Mouse (Mus musculus) embryonic facial prominence, embryonic 12.5 days (tissue): ENCODE measurements around the gene Tmem56. TPM values are rescaled to one million over a fixed set of nuclear protein-coding genes. Genes with fewer than 3 reads are reported as not detected.

Experiments used
- ATAC-seq: fragments of 200-750 bp; cut with Nextera tagmentation; 2 replicates; pipeline ENCODE4 v1.8.0; 2017; ENCODE audit not compliant: insufficient number of reproducible peaks, insufficient read depth, low FRiP score, low TSS enrichment
- H3K27ac ChIP-seq: fragments of 300-500 bp; sonication (generic); 2 replicates; pipeline ENCODE4 v1.5.1; 2016; ENCODE audit warnings: mild to moderate bottlenecking
- H3K27me3 ChIP-seq: fragments of 300-500 bp; sonication (generic); 2 replicates; pipeline ENCODE4 v1.6.1; 2016; ENCODE audit warnings: mild to moderate bottlenecking, moderate library complexity
- H3K36me3 ChIP-seq: fragments of 300-500 bp; sonication (generic); 2 replicates; pipeline ENCODE4 v1.6.1; 2016; ENCODE audit warnings: mild to moderate bottlenecking
- H3K4me1 ChIP-seq: fragments of 300-500 bp; sonication (generic); 2 replicates; pipeline ENCODE4 v1.6.1; 2016
- H3K4me2 ChIP-seq: fragments of 300-500 bp; sonication (generic); replicated peaks from 2 replicates; pipeline ENCODE4 v1.6.1; 2016; ENCODE audit warnings: mild to moderate bottlenecking, moderate library complexity
- H3K4me3 ChIP-seq: fragments of 300-500 bp; sonication (generic); 2 replicates; pipeline ENCODE4 v1.5.1; 2016; ENCODE audit warnings: mild to moderate bottlenecking
- H3K9ac ChIP-seq: fragments of 300-500 bp; sonication (generic); 2 replicates; pipeline ENCODE4 v1.6.1; 2016; ENCODE audit warnings: mild to moderate bottlenecking, moderate library complexity
- H3K9me3 ChIP-seq: fragments of 300-500 bp; sonication (generic); 2 replicates; pipeline ENCODE4 v1.6.1; 2016; ENCODE audit warnings: mild to moderate bottlenecking, moderate library complexity
- WGBS: fragments of 180-500 bp; shearing (Covaris S2); methylation state at CpG from one replicate; pipeline ENCODE4 v1.1.7; 2016; 5-methylcytosine and 5-hydroxymethylcytosine counted together
- polyA plus RNA-seq: library from polyadenylated mRNA; unstranded; fragments of >200 nt; fragmentation: Nextera tagmentation; extraction: Ambion mirVana; gene quantifications from 2 replicates; pipeline ENCODE4 v1.2.1, GENCODE M21; 2016

The Tmem56 gene
- 0.90 and 1.0 TPM in 2 replicates for polyA plus RNA-seq

DNA sequence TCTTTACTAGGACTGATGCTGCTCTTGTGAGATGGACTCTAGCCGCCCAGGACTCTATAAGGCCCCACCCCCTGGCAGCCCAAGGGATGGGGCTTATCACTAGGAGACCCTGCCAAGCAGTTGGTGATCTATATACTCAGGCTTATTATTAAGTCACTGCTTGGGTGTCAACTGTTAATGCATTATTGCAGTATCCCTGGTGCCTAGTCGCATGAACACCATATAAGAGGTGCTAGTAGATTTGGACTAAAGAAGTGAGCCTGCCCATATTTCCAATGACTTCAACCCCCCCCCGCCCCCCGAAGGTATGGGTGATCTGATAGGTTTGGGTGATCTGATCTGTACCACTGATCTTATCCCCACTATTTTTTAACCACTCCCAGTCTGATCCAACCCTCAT, at the start of gene Tmem56:
Tmem56 (minus strand) TSS at position 101 of the 400 bp plus-strand sequence.
- H3K4me2 ChIP-seq = no peak within 1 kb of the TSS
- no peaks in the 10 kb centered on the region for H3K27me3 ChIP-seq
- H3K9ac ChIP-seq = no peak within 1 kb of the TSS
- no peak within 1 kb of the TSS for H3K4me3 ChIP-seq
- 84% methylated on average over 4 of the region's 4 CpGs for WGBS
- H3K36me3 ChIP-seq = no peaks in the 10 kb centered on the region
- H3K27ac ChIP-seq = no peak within 1 kb of the TSS
- no peaks in the 10 kb centered on the region for H3K4me1 ChIP-seq
- no peak for ATAC-seq
- H3K9me3 ChIP-seq = no peaks in the 10 kb centered on the region

DNA sequence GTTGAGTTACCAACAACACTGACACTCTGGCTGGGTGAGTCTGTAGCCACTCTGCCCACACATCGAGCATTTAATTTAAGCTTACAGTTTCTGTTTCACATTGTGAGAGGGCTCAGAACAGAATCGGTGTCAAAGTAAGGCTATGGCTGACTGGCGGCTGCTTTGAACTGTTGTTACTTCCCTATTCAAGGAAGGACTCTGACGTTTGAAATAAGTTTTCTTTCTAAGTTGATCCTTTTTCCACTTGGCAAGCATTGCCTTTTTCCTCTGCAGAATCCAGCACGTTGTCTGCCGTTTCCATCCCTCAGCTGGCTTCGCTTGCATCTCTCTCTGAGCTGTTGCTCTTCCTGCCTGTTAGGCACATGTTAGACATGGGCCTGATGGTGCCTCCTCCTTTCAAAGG, 47.3 kb upstream of the Tmem56 start:
- no peak for ATAC-seq

DNA sequence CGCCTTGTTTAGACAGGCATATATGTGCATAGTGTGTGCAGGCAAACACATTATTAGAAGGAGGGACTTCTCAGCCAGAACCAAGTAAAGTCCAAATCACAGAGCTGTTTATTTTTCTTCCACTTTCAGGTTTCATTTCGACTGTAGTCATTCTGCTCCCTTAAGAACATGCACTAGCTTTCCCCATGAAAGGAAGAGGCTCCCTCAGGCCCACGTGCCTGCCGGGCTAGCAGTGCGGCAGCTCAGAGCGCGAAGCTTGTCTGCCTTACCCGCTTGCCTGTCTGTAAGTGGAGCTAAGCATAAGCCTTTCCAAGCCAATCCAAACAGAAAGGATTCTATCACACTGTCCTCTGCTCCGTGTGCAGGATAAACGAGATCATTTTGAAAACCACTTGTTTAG, 46.7 kb upstream of the Tmem56 start:
- Histone ChIP-seq H3K27me3 (no peaks in the 10 kb centered on the region), H3K36me3 (0 out of 2 replicates have a peak, but pooled peaks cover 6% of the 10 kb centered on the region), H3K9me3 (no peaks in the 10 kb centered on the region), H3K4me3 (no peak overlapping the region), H3K4me2 (no peak overlapping the region), H3K27ac (peak overlapping the region; percentile 30; the same call in 1 of the 2 replicates), H3K4me1 (peaks cover 4% of the 10 kb centered on the region; the same call in 1 of the 2 replicates), H3K9ac (no peak overlapping the region)
- 65% methylated on average over 10 of the region's 10 CpGs for WGBS
- no peak for ATAC-seq

More for the DNA sequence above, 47.3 kb upstream of the Tmem56 start:
- Histone ChIP-seq H3K27ac (no peak overlapping the region), H3K4me1 (peaks cover 4% of the 10 kb centered on the region; the same call in 1 of the 2 replicates), H3K27me3 (no peaks in the 10 kb centered on the region), H3K9ac (no peak overlapping the region), H3K4me3 (no peak overlapping the region), H3K36me3 (0 out of 2 replicates have a peak, but pooled peaks cover 6% of the 10 kb centered on the region), H3K4me2 (no peak overlapping the region), H3K9me3 (no peaks in the 10 kb centered on the region)
- WGBS = 74% methylated on average over 7 of the region's 7 CpGs

DNA sequence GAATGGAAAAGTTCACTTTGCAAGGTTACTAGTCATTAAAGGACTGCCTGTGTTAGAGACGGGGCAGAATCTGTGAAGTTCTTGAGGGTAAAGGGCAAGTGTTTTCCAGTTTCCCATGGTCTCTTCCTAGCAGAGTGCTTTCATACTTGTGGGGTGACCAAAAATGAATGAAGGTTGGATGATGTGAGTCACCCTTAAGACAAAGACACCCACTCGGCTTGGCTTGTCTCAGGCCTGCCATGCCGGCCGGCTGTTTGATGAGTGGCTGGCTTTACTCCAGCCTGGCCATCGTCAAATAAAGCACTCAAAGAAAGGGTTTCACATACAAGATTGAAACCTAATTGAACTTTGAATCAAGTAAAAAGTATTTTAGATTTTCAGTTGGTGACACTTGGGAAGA, 44.5 kb upstream of the Tmem56 start:
- no peaks in the 10 kb centered on the region for H3K9me3 ChIP-seq
- H3K27ac ChIP-seq = no peak overlapping the region
- no peak overlapping the region for H3K4me3 ChIP-seq
- no peaks in the 10 kb centered on the region for H3K27me3 ChIP-seq
- no peak overlapping the region for H3K4me2 ChIP-seq
- no peak overlapping the region for H3K9ac ChIP-seq
- ATAC-seq = no peak
- peaks cover 4% of the 10 kb centered on the region; the same call in 1 of the 2 replicates for H3K4me1 ChIP-seq
- H3K36me3 ChIP-seq = no peaks in the 10 kb centered on the region; the same call in 1 of the 2 replicates
- 82% methylated on average over 5 of the region's 5 CpGs for WGBS

DNA sequence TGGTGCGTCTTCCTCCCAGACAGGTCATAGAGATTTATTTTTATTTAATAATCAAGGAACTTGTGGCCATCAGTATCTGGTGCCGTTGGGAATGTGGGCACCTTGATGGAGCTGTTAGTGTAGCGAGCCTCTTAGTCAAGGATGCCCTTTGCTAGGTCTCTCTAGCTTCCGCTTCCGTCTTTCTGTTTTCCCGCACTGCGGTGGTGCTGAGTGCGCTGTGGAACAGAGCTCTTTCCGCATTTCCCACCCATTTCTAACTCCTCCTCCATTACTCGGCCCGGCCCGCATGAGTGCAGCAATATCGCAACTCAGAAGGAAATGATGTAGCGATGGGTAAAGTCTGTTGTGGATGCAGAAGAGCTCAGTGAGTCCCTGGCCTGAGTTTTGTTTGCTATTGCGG, 40.5 kb upstream of the Tmem56 start:
- H3K4me1 ChIP-seq = no peaks in the 10 kb centered on the region
- H3K4me3 ChIP-seq = no peak overlapping the region
- WGBS = 97% methylated on average over 15 of the region's 15 CpGs

DNA sequence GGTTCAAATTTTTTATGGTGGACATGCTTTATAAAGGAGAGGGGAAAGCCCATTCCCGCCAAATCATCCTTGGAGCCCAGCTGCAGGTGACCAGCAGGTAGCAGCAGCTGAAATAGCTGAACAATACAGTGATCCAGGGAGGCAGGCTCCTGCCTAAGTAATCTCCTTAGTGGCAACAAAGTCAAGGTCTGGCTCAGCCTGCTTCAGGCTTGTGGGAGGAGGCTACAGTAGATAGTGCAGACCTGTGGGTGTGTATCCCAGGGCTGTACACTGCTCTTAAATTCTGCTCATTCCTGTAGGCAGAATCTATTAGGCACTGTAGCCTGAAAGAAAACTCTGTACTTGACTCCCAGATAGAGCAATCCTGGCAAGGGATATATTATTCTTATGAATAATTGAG, 38.0 kb upstream of the Tmem56 start:
- ATAC-seq = no peak
- Histone ChIP-seq H3K36me3 (peaks cover 3% of the 10 kb centered on the region), H3K4me3 (no peak overlapping the region), H3K9ac (no peak overlapping the region), H3K4me1 (no peaks in the 10 kb centered on the region), H3K27ac (no peak overlapping the region), H3K27me3 (no peaks in the 10 kb centered on the region), H3K4me2 (no peak overlapping the region), H3K9me3 (no peaks in the 10 kb centered on the region)
- WGBS = 89% methylated on average over 1 of the region's 1 CpGs

More for the DNA sequence above, 40.5 kb upstream of the Tmem56 start:
- ATAC-seq = no peak
- Histone ChIP-seq H3K9ac (no peak overlapping the region), H3K36me3 (no peaks in the 10 kb centered on the region; the same call in 1 of the 2 replicates), H3K27me3 (no peaks in the 10 kb centered on the region), H3K4me2 (no peak overlapping the region), H3K27ac (no peak overlapping the region), H3K9me3 (no peaks in the 10 kb centered on the region)

DNA sequence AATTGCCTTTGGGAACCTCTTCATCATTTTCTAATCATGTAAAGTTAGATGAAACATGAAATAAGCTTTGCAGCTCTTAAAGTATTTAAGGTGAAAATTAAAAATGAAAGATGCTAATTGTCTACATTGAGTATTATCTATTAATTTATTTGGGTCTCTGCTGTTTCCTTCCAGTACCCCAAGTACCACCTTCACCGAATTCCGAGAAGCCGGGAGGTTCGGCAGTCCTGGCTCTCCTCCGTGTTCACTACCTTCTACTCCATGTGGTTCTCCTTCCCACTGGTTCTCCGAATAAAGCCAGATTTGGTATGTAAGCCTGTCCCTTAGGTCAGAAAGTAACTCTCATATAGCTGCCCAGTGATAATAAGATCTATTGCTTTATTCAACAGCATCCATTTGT, 37.0 kb upstream of the Tmem56 start:
- H3K4me1 ChIP-seq = no peaks in the 10 kb centered on the region
- no peaks in the 10 kb centered on the region for H3K9me3 ChIP-seq
- no peaks in the 10 kb centered on the region for H3K27me3 ChIP-seq
- ATAC-seq = no peak
- no peak overlapping the region for H3K27ac ChIP-seq
- no peak overlapping the region for H3K4me2 ChIP-seq
- peaks cover 3% of the 10 kb centered on the region for H3K36me3 ChIP-seq
- WGBS = 93% methylated on average over 6 of the region's 6 CpGs
- H3K9ac ChIP-seq = no peak overlapping the region
- H3K4me3 ChIP-seq = no peak overlapping the region

DNA sequence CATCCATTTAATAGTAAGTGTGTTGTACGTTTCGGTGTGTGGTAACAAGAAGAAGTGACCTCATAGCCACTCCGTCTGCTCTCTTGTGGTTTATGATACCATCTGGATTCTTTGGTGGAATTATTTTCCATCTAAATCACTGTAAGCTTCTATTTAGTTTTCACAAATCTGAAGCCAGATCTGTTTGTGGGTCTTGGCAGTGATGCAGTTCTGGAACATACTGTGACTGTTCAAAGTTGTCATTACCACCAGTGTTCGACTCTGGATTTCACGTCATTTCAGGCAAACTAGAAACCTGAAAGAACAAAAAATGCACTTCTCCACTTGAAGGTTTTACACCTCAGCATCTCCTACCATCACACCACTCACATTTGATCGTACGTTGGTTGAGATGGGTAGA, 32.6 kb upstream of the Tmem56 start:
- Histone ChIP-seq H3K4me2 (no peak overlapping the region), H3K9me3 (no peaks in the 10 kb centered on the region), H3K4me1 (0 out of 2 replicates have a peak, but pooled peaks cover 7% of the 10 kb centered on the region), H3K9ac (no peak overlapping the region), H3K27me3 (no peaks in the 10 kb centered on the region), H3K27ac (no peak overlapping the region), H3K36me3 (peaks cover 3% of the 10 kb centered on the region; the same call in 1 of the 2 replicates), H3K4me3 (no peak overlapping the region)
- 90% methylated on average over 7 of the region's 7 CpGs for WGBS
- ATAC-seq = no peak

DNA sequence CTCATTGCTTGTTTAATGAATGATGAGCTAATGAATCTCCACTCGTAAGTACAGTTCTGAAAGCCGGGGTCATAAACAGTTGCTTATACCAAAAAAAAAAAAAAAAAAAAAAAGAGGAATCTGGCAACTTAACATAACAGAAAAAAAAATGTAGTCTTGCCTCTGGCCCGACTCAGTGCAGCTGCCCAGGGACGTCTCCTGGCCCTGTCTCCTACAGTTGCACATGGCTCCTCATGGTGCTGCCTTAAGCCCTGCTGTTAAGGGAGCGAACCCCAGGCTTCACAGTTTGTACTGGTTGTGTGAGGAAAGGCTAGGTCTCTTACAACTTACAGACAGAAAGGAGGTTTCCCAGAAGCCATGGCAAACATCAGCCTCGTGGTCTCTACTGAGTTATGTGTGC, 31.3 kb upstream of the Tmem56 start:
- Histone ChIP-seq H3K9me3 (no peaks in the 10 kb centered on the region), H3K27ac (no peak overlapping the region), H3K4me2 (no peak overlapping the region), H3K4me3 (no peak overlapping the region), H3K36me3 (peaks cover 3% of the 10 kb centered on the region; the same call in 1 of the 2 replicates), H3K27me3 (no peaks in the 10 kb centered on the region), H3K9ac (no peak overlapping the region), H3K4me1 (0 out of 2 replicates have a peak, but pooled peaks cover 7% of the 10 kb centered on the region)
- no peak for ATAC-seq
- WGBS = 85% methylated on average over 6 of the region's 6 CpGs

DNA sequence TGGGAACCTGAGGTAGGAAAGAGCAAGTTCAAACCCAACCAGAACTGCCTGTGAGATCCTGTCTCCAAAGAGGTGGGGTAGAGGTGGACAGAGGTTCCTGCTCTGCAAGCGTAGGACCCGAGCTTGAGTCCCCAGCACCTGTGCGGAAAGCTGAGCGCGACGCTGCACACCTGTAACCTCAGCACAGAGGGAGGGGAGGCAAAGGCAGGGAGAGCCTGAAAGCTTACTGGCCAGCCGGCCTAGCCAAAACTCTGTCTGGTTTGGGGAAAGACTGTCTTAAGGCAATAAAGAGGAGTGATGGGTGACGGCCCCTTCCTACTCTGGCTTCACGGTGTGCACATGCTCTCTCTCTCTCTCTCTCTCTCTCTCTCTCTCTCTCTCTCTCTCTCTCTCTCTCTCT, 30.1 kb upstream of the Tmem56 start:
- H3K4me1 ChIP-seq = 0 out of 2 replicates have a peak, but pooled peaks cover 7% of the 10 kb centered on the region
- WGBS = 58% methylated on average over 9 of the region's 9 CpGs
- ATAC-seq = no peak
- no peak overlapping the region for H3K27ac ChIP-seq
- no peaks in the 10 kb centered on the region for H3K27me3 ChIP-seq
- peaks cover 3% of the 10 kb centered on the region; the same call in 1 of the 2 replicates for H3K36me3 ChIP-seq
- H3K9ac ChIP-seq = no peak overlapping the region
- no peak overlapping the region for H3K4me3 ChIP-seq
- H3K9me3 ChIP-seq = no peaks in the 10 kb centered on the region
- no peak overlapping the region for H3K4me2 ChIP-seq

DNA sequence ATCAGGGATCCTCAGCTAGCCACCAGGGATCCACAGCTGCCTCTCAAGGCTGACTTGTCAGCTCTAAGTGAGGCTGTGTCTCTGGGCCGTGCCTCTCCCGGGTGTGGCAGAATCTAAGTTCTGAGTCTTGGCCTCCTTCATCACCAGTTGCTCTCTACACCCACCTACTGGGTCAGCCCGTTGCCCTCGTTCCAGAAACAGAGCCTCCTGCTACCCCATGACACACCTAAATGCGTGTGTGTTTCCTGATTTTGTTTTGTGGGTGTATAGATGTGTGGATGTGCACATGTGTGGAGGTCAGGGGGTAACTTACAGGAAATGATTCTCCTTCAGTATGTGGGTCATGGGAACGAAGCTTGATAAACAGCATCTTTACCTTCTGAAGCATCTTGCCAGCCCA, 29.5 kb upstream of the Tmem56 start:
- no peaks in the 10 kb centered on the region for H3K27me3 ChIP-seq
- no peaks in the 10 kb centered on the region for H3K9me3 ChIP-seq
- 76% methylated on average over 6 of the region's 6 CpGs for WGBS
- no peak overlapping the region for H3K4me2 ChIP-seq
- H3K4me1 ChIP-seq = 0 out of 2 replicates have a peak, but pooled peaks cover 7% of the 10 kb centered on the region
- H3K27ac ChIP-seq = no peak overlapping the region
- no peak for ATAC-seq
- peaks cover 3% of the 10 kb centered on the region; the same call in 1 of the 2 replicates for H3K36me3 ChIP-seq
- no peak overlapping the region for H3K9ac ChIP-seq
- no peak overlapping the region for H3K4me3 ChIP-seq

DNA sequence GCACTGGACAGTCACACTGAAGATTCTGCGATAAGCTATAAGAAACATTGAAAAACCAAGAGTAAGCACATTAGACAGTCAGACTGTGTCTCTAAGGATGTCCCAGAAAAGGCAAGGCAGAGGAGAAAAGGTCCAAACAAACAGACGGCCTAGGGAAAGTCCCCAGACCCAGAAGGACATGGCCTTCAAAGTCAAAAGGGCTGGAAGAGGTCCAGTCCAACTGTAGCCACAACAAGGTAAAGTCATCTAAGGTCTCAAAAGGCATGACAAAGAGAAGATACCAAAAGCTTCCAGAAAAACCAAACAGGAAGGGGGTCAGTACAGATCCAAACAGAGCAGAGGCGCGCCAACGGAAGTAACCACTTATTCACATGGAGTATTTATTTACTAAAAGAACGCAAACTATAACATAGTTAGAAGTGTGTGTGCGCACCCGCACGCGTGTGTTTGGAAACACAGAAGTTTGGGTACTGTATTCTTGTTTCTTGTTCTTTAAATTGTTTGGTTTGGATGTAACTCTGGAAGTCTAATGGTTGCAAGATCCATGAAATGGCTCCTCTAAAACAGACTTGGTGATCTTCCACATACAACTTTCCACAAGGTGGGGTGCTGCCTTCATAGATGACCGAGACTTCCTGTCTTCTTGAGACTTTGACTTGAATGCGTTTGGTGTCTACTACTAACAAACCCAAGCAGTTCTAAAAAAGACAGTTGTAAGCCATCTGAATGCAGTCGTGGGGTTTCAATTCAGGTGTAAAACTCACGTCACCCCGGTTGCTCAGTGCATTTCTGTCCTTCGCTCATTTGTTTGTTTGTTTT, 27.2 kb upstream of the Tmem56 start:
- H3K27ac ChIP-seq = no peak overlapping the region
- 89% methylated on average over 16 of the region's 16 CpGs for WGBS
- H3K36me3 ChIP-seq = no peaks in the 10 kb centered on the region
- no peak overlapping the region for H3K4me3 ChIP-seq
- H3K27me3 ChIP-seq = no peaks in the 10 kb centered on the region
- H3K4me2 ChIP-seq = no peak overlapping the region
- H3K9ac ChIP-seq = no peak overlapping the region
- H3K9me3 ChIP-seq = no peaks in the 10 kb centered on the region
- ATAC-seq = no peak
- 0 out of 2 replicates have a peak, but pooled peaks cover 7% of the 10 kb centered on the region for H3K4me1 ChIP-seq
